9 mouse cellular contexts compared by ENCODE assay signal in the genomic region with DNA sequence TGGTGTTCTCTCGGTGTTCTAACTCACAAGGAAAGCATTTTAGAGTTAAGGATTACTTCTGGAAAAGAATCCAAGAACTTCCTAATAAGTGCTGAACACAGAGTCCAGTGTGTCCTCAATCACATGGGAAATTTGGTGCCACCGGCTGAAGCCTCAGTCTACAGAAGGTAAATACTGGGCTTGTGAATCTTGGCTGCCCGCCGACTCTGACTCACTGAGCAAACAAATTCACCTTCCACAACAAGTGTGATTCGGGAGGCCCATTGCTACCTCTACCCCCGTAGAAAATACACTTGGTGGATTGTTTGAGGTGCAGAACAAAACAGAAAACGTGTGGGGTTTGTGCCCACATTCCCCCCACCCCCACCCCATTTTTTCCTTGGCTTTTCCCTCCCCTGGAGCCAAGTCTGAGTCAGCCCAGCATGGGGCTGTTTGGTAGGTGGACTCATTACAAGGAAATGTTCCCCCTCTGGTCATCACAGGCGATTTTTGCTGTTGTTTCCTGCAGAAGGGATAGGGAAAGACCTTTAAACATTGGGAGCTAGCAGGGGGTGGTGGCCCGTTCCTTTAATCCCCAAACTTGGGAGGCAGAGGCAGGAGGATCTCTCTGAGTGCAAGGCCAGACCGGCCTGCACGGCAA. TPM values are rescaled to one million over a fixed set of nuclear protein-coding genes. Genes with fewer than 3 reads are reported as not detected.
DNase-seq lines count a peak whose midpoint lies in the region; ATAC-seq lines count a peak whose summit lies in the region.
"Had no signal": no experiment of that assay in that cellular context is flagged by ENCODE, and none has a peak within 500 bp of the region (broad histone marks: within the 10 kb centered on the region; RNA-seq: fewer than 3 reads in every experiment).

No protein-coding gene starts in this region.

- peak; percentile 14 for DNase-seq in ovary, postnatal 36 days (ENCODE audit: low spot score)
- DNase-seq in ovary, postnatal 10 days (ENCODE audit: low spot score), result no peak
- peak; percentile 81 for DNase-seq in lung, postnatal 14 days
- DNase-seq in left cerebral cortex, adult 18-20 months (ENCODE audit: low spot score in 2 of 2), result no peak
- no peak for DNase-seq in cerebellum, adult 11 months
- no peak for DNase-seq in gastrocnemius, adult 8-10 months (ENCODE audit: low spot score in 2 of 2)
- DNase-seq: cerebellum, adult 9-10 months had no signal

- H3K27ac ChIP-seq in intestine, embryonic 16.5 days (ENCODE audit: low read length), result peak overlapping the region; percentile 75
- H3K27ac ChIP-seq: embryonic facial prominence, embryonic 15.5 days had no signal

- peak; percentile 94 for ATAC-seq in intestine, embryonic 16.5 days

- no peaks in the 10 kb centered on the region for H3K36me3 ChIP-seq in intestine, embryonic 16.5 days (ENCODE audit: control insufficient read depth, insufficient read depth, low read length)
- H3K36me3 ChIP-seq: embryonic facial prominence, embryonic 15.5 days had no signal

- H3K27me3 ChIP-seq in intestine, embryonic 16.5 days (replicated peaks; ENCODE audit: control insufficient read depth, insufficient read depth, low read length), result no peaks in the 10 kb centered on the region
- H3K27me3 ChIP-seq: embryonic facial prominence, embryonic 15.5 days had no signal

- no peaks in the 10 kb centered on the region for H3K9me3 ChIP-seq in intestine, embryonic 16.5 days (ENCODE audit: control insufficient read depth, low read length)
- H3K9me3 ChIP-seq: embryonic facial prominence, embryonic 15.5 days had no signal

- WGBS in intestine, embryonic 16.5 days, result 65% methylated on average over 11 of the region's 11 CpGs

- H3K4me2 ChIP-seq in intestine, embryonic 16.5 days (ENCODE audit: low read depth, low read length), result no peak overlapping the region
- H3K4me2 ChIP-seq: embryonic facial prominence, embryonic 15.5 days had no signal

- no peaks in the 10 kb centered on the region for H3K4me1 ChIP-seq in intestine, embryonic 16.5 days (ENCODE audit: control insufficient read depth, insufficient read depth, low read length)
- H3K4me1 ChIP-seq: embryonic facial prominence, embryonic 15.5 days had no signal

- no peak overlapping the region for H3K4me3 ChIP-seq in intestine, embryonic 16.5 days (ENCODE audit: low read length)
- H3K4me3 ChIP-seq: embryonic facial prominence, embryonic 15.5 days had no signal

- H3K9ac ChIP-seq in intestine, embryonic 16.5 days (ENCODE audit: low read depth, low read length), result no peak overlapping the region
- H3K9ac ChIP-seq: embryonic facial prominence, embryonic 15.5 days had no signal

RNA-seq across cellular contexts. Expression of a gene that starts 26.4 kb away (rescaled TPM):
- 126 and 129 TPM in 2 replicates for polyA plus RNA-seq in intestine, embryonic 16.5 days (2015; fragmentation: Nextera tagmentation; extraction: Ambion mirVana)
- total RNA-seq in left cerebral cortex, adult 18-20 months (2021), result 10 to 100 TPM; 70.1 to 70.9 TPM
- total RNA-seq in gastrocnemius, adult 8-10 months (2022), result 10 to 100 TPM; 11.7 to 18.1 (median 15.7) TPM

Comparison
In these comparisons a context has a peak if more than half of its experiments do, and no peak if none do; other contexts are left out.
1. DNase-seq: peak in ovary, postnatal 36 days (single experiment) and lung, postnatal 14 days (single experiment); none in ovary, postnatal 10 days (single experiment), left cerebral cortex, adult 18-20 months (0 of 2), cerebellum, adult 11 months (single experiment) and gastrocnemius, adult 8-10 months (0 of 2).